Mouse (Mus musculus) heart, postnatal 10 days (tissue): ENCODE results near the gene Tuba1a. TPM values are rescaled to one million over a fixed set of nuclear protein-coding genes. Genes with fewer than 3 reads are reported as not detected.
A peak's percentile ranks its signal among the peaks of the same experiment; 100 is the strongest.
"Not testable (repeated sequence)": the region's sequence is repeated elsewhere in the genome, so short reads cannot be mapped to it uniquely, and the experiment has no call there.

ENCODE experiments used
- DNase-seq, 2 experiments: peaks; one replicate each; pipeline ENCODE4 v3.0.0; 2021
- intact Hi-C: fragments of 180-260 bp; cut with DNase I; formaldehyde crosslinking; loops from one replicate; pipeline ENCODE4 v1.15.1; 2025
- total RNA-seq, 2 experiments: library from RNA; stranded (reverse); gene quantifications; 2 replicates each; pipeline ENCODE4 v1.2.3; 2021

The Tuba1a gene
- total RNA-seq, 2 experiments from 2014 or later, result 263 to 273 TPM

GRCm38 (mm10) chr15:98987077-98987630, 33.7 kb upstream of the Tuba1a start:
- intact Hi-C loops, result no loop called here
- DNase-seq, result peak; percentile 69 to 77

GRCm38 (mm10) chr15:98985982-98986715, 32.6 kb upstream of the Tuba1a start:
- intact Hi-C loops, result loop anchor here (1.0 to 2.0 kb wide), 2 partner anchors 33 to 51 kb away; partner anchors contain the start of genes Gm49450, Tuba1a and Tuba1b
- no peak for DNase-seq

- DNase-seq, result peak; percentile 91
- intact Hi-C loops, result loop anchor here (1.0 to 2.0 kb wide), 2 partner anchors 32 to 51 kb away; partner anchors contain the start of genes Gm49450, Tuba1a and Tuba1b
Measured at GRCm38 (mm10) chr15:98985240-98985981, 31.9 kb upstream of the Tuba1a start.

GRCm38 (mm10) chr15:98984681-98985080, 31.2 kb upstream of the Tuba1a start:
- intact Hi-C loops, result loop anchor here (1.0 to 2.0 kb wide), 2 partner anchors 31 to 50 kb away; partner anchors contain the start of genes Gm49450, Tuba1a and Tuba1b
- peak in 1 of 2 experiments; percentile 46 for DNase-seq

GRCm38 (mm10) chr15:98983431-98984081, 30.1 kb upstream of the Tuba1a start:
- no peak for DNase-seq
- intact Hi-C loops, result loop anchor here (2.0 kb wide), 1 partner anchor 49 kb away; the partner anchor contains the start of gene Tuba1b

- DNase-seq, result no peak
- intact Hi-C loops, result no loop called here
Measured at GRCm38 (mm10) chr15:98982100-98982499, 28.6 kb upstream of the Tuba1a start.

GRCm38 (mm10) chr15:98980012-98980614, 26.6 kb upstream of the Tuba1a start:
- no peak for DNase-seq
- intact Hi-C loops, result no loop called here

GRCm38 (mm10) chr15:98978409-98979172, 25.1 kb upstream of the Tuba1a start:
- no peak for DNase-seq
- intact Hi-C loops, result no loop called here

- intact Hi-C loops, result no loop called here
- DNase-seq, result peak; percentile 86 to 87
Measured at GRCm38 (mm10) chr15:98977759-98978408, 24.4 kb upstream of the Tuba1a start.

- peak in 1 of 2 experiments; percentile 48 for DNase-seq
- intact Hi-C loops, result no loop called here
Measured at GRCm38 (mm10) chr15:98976763-98977758, 23.6 kb upstream of the Tuba1a start.

- intact Hi-C loops, result no loop called here
Measured at GRCm38 (mm10) chr15:98973015-98973614, 19.6 kb upstream of the Tuba1a start.

GRCm38 (mm10) chr15:98971576-98972320, 18.2 kb upstream of the Tuba1a start:
- intact Hi-C loops, DNase-seq: not testable (repeated sequence)

More at GRCm38 (mm10) chr15:98973015-98973614, 19.6 kb upstream of the Tuba1a start:
- DNase-seq, result no peak

- no peak for DNase-seq
- intact Hi-C loops, result no loop called here
Measured at GRCm38 (mm10) chr15:98971111-98971510, 17.6 kb upstream of the Tuba1a start.

- peak in 1 of 2 experiments; percentile 30 for DNase-seq
- intact Hi-C loops, result no loop called here
Measured at GRCm38 (mm10) chr15:98969372-98970101, 16.0 kb upstream of the Tuba1a start.

- peak; percentile 53 to 64 for DNase-seq
- intact Hi-C loops, result no loop called here
Measured at GRCm38 (mm10) chr15:98968701-98969371, 15.3 kb upstream of the Tuba1a start.
